Mouse (Mus musculus) left cerebral cortex, postnatal 25 days (tissue): ENCODE results near the gene Opcml. TPM values are rescaled to one million over a fixed set of nuclear protein-coding genes. Genes with fewer than 3 reads are reported as not detected.
A peak's percentile ranks its signal among the peaks of the same experiment; 100 is the strongest.

ENCODE experiments used
- DNase-seq, 2 experiments: peaks; one replicate each; pipeline ENCODE4 v3.0.0; 2022; ENCODE audit warnings: low spot score in 2 of 2, mixed read lengths in 1 of 2
- intact Hi-C: fragments of 180-260 bp; cut with DNase I; formaldehyde crosslinking; loops from one replicate; pipeline ENCODE4 v1.15.1; 2025
- total RNA-seq, 2 experiments: library from RNA; stranded (reverse); gene quantifications; 2 replicates each; pipeline ENCODE4 v1.2.3; 2021

Opcml gene
- total RNA-seq, 2 experiments from 2014 or later: 272 to 283 TPM

DNA sequence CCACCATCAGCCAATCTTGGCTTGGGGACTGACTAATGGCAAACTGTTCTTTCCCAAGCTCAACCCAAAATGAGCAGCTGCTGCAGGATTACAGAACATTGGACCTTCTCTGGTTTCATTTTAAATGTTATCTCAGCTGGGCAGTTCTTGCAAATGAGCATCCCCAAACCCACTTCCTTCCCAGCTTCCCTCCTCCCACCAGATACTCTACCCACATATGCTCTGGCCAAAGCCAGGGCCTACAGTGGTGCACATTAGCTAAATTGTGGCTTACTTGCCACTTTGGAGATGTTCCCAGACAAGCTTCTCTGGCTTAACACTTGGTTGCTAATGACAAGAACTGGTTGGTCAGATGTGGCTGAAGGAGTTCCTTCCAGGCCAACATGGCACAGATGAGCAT lies 311.4 kb downstream of the Opcml start:
- no peak for DNase-seq
- intact Hi-C loops: no loop called here

DNA sequence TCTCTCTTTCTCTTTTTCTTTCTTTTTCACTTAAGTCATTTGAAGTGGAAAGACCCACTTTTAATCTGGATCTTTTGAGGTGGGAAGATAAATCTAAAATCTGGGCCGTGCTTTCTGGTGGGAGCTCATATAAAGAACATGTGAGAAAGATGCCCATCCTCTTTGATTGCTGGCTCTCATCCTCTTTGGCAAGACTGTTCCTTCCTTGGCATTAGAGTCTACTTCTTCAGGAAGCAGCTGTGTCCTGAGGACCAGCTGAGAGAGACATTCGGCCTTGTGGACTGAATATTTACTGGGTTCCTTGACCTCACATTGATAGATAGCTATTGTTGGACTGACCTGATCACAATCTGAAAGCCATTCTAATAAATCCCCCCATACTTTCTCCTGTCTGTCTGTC lies 331.3 kb downstream of the Opcml start:
- no peak for DNase-seq
- intact Hi-C loops: no loop called here

DNA sequence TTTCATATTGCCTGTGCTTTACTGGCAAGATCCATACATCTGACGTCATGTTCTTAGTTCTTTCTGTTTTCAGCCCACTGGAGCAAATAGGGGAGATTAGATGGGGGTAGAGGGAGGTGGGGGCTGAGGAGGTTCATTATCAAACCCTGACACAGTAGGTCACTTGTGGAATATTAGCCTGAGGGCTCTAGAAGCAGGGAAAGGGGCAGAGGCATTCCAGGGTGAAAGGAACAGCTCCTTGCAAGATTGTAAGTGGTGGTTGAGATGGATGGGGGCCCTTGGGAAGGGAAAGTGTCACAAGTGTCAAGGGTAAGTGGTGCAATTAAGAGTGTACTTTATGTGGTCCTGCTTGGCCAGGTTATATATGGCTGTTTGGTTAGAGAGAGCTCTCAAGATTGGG lies 338.2 kb downstream of the Opcml start:
- intact Hi-C loops: no loop called here

DNA sequence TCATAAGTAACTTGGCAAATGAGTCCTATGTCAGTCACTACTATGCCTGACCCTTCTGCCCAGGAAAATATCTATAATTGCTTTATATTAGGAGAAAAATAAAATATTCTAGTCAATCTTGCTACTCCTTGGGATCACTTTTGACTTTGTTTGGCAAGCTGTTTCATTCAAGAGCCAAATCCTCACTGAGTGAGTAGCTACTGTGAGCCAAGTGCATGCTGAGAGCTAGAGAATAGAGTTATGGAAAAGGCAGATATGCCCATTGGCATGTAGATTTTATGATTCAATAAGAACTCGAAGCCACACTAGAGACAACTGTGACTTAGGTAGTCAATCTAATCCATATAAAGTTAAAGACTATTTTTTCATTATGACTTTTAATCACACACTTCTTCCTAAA lies 340.9 kb downstream of the Opcml start:
- intact Hi-C loops: no loop called here

More for the DNA sequence above, 338.2 kb downstream of the Opcml start:
- DNase-seq: no peak

DNA sequence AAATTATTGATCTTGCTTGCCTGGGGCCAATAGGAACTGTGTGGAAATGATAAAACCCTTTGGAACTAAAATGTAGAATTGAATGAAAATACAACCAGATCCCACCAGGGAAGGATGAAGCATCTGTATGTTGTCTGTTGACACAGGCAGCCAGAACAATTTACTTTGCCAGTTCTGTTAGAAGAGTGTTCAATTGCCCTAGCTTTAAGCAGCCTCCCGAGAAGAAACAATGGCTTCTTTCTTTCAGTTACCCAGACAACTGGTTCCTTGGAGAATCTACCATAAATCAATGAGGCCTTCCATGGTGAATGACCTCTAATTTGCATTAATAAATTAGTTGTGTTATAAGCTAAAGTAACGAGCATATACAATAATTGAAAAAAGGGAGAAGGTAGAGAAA lies 346.0 kb downstream of the Opcml start:
- no peak for DNase-seq
- intact Hi-C loops: no loop called here

More for the DNA sequence above, 340.9 kb downstream of the Opcml start:
- no peak for DNase-seq

DNA sequence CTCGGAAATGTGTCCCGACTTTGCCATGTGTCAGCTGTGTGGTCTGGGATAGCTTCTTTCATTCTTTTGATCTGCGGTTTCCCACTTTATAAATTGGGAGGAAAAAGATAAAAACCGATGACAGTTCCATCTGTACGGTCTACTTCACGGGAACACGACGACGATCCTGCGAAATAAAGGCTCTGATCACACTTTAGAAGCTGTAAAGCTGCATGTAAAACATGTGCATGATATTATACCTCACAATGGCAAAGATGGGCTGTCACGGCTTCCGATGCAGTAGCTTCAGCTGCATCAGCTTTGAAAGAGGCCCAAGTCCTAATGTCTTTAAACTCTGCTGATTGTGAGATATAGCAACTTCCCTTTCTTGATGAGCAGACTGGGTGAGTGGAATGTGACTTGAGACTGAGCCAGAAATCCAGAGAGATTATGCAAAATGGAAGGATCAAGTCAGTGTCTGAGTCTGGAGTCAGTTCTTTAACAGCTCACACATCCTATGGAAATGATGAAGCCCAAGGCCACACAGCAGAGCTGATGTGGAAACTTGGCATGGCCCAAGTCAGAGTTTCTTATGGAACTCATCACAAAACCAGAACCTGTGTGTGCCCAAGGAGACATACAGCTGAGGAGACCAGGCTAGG lies 349.5 kb downstream of the Opcml start:
- intact Hi-C loops: no loop called here

DNA sequence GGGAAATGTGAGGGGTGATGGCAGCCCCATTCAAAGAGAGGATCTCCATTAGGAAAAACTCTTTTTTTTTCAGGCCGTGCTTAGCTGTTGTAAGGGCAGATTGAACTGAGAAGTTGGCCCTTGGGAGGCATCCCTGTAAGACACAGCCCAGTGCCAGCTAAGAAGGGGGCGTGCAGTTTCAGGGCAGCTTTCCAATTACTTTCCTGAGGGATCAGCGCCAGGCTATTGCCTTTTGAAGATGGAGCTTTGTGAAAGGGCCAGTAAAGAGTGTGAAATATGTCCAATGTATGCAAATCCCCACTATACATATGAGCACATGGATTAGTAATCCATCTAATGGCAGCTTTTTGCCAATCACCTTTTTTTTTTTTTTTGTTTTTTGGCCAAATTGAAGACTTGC lies 358.9 kb downstream of the Opcml start:
- intact Hi-C loops: no loop called here

More for the DNA sequence above, 349.5 kb downstream of the Opcml start:
- DNase-seq: peak in 1 of 2 experiments; percentile 47

DNA sequence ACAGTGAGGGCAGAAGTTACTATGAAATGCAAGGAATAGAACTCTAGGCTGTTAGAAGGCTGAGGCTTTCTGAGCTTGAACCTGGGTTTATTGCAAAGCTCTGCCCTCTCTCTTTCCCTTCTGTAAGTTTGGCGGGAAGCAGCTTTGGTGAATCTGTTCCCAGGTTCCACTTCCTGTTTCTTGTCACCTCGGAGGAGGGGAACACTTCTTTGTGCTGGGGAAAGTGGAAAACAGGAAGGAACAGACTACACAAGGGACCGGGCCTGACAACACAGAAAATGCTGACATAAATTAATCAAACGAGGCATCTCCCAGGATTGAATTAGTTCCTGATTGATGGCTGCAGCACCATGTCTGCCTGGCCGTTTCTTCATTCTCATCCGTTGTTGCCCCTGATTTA lies 363.2 kb downstream of the Opcml start:
- no peak for DNase-seq
- intact Hi-C loops: no loop called here

More for the DNA sequence above, 358.9 kb downstream of the Opcml start:
- peak in 1 of 2 experiments; percentile 40 for DNase-seq

DNA sequence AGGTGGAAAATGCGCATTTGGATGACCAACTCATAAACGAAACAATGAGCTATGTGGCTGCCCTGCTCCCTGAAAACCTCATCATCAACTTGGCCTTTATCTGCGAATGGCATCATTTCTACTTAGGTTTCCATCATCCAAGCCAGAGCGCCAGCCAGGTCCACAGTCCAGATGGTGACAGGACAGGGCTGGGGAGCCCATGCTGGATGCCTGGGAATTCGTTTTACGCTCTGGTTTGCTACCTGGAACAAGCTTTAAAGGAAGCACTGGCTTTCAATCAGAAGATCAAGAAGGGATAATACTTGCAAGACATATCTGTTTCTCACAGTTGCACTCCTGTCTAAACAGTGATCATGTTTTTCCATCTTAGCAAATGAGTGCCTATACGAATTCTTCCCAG lies 366.5 kb downstream of the Opcml start:
- intact Hi-C loops: no loop called here
- no peak for DNase-seq

DNA sequence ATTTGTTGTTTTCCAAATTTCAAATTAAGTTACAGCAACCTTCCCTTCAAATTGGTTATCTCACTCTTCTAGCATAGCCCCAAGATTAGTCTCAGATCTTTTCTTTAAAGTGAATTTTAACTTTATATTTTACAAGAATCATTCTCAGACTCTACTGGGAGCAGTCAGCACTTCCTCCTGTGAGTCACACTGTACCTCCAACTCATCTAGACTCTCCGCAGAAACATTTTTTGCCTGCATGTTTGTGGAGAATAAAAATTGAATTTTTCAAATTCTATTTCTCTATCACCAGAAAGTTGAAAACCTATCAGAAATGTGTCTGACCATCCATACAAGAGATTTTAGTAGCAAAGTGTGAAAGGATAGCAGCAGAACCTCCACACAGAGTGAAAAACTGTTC lies 370.4 kb downstream of the Opcml start:
- peak in 1 of 2 experiments; percentile 70 for DNase-seq
- intact Hi-C loops: loop anchor here (10.0 kb wide), 1 partner anchor 366 kb away; the partner anchor contains the start of gene Opcml

DNA sequence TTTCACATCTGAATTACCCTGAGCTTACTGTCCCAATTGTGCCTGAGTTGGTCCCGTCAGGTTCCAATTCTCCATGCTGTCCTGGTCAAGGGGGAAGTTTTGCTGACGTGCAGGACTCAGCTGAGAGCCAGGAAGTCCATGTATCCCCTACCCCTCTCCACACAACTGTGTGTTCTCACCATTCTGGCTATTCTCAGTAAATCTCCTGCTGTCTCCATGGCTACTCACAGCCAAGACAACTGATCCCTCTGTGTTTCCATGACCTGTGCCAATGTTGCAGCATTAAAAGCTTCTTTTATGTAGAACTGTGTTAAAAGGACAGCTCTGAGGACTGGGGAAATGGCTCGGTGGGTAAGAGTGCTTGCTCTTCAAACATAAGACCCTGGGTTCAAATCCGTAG lies 373.4 kb downstream of the Opcml start:
- DNase-seq: no peak
- intact Hi-C loops: loop anchor here (10.0 kb wide), 1 partner anchor 369 kb away; the partner anchor contains the start of gene Opcml

DNA sequence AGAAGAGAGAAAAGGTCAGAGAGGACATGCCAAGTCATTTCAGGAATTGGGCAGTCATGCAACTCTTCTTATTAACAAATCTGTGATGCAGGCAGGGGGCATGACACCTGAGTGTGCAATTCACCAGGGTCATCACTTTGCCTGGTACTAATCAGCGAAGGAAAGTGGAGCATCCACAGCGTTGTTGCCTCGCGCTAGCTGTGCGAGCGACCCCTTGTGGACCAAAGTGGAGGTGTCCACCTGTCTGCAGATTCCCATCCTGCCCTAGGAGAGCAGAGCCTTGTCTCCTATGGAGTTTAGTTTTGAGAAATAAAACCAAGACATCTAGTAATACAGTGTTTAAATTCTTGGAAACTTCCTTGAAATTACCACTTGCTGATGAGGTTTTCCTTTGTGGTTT lies 381.3 kb downstream of the Opcml start:
- intact Hi-C loops: no loop called here
- DNase-seq: peak; percentile 28 to 62

DNA sequence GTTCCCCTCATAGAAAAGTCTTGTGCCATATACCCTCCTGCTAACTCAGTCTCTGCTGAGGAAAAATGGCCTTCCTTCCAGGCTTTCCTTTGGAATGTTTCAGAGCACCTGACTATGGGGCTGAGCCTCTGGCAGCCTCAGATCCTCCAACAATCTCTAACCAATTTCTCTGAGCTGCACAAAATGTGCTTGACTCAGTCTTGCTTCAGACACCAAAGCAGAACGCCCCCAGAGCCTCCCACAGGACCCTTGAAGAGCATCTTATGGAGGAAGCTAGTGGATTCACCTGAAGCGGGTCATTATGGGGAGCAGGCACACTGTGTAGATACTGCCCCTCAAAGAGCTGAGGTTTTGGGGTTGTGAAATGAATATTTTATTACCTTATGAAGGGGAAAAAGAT lies 386.5 kb downstream of the Opcml start:
- intact Hi-C loops: no loop called here
- peak in 1 of 2 experiments; percentile 47 for DNase-seq

DNA sequence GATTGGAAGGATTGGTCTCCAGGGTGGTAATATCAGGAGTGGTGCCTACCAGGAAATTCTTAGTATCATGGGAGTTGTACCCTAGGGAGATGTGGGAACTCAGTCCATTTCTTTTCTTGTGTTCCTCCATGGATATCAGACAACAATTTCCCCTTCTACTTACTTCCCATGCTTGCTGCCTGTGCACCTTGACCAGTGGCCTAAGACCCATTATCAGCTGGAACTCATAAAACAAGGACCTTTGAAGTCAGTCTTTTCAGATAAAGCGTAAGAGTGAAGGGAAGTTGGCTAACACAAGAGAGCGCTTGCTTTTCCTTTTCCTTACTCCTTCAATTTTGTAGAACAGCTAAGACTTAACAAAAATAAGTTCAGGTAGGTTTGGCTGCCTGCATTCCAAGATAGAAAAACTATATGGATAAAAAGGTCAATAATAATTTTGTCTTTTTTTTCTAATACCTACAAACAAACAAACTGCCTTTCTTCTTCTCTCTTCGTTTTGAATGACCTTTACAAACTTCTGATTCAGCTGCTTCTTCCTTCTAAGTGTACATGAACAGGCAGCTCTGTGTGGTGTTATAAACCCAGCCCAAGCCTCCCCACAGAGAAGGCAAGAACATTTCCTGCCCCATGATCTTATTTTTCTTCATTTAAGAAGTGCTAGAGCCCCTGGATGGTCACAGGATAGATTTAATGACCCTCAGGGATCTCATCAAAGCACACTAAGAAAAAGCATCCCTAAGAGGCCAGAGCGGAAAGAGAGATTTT lies 387.7 kb downstream of the Opcml start:
- no peak for DNase-seq
- intact Hi-C loops: no loop called here

DNA sequence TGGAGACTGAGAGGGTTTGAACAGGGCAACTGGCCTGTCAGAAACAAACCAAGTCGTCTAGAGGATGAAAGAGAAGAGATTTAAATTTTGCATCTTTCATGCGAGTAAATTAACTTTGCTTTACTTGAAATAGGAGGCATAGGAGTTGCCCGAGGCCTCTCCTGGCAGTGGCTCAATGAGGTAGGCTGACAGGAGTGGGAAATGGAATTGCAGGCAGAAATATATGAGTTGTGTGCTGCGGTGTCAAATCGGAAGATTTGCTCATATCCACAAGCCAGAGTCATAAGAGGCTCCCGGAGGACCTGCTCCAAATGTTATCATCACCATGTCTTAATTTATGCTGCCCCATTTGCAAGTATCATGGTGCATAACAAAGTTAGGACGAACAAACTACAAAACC lies 391.3 kb downstream of the Opcml start:
- intact Hi-C loops: no loop called here
- DNase-seq: peak in 1 of 2 experiments; percentile 59

DNA sequence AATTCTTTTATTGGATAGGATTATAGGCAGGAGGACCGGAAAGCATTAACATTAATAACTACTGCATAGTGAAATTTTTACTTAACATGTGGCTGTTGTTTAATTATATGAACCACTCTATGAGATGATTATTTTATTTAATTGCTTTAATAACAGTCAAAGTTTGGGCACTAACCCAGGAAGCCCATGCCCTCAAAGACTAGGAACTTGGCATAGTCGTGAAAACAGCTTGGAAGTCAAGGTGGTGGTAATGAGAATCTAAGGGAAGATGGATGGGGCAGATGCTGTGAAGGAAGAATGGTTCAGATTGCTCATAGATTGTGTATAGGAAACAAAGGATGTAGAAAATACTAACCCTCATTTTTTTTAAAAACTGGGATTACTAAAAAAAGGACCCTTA lies 399.7 kb downstream of the Opcml start:
- intact Hi-C loops: no loop called here
- DNase-seq: no peak

DNA sequence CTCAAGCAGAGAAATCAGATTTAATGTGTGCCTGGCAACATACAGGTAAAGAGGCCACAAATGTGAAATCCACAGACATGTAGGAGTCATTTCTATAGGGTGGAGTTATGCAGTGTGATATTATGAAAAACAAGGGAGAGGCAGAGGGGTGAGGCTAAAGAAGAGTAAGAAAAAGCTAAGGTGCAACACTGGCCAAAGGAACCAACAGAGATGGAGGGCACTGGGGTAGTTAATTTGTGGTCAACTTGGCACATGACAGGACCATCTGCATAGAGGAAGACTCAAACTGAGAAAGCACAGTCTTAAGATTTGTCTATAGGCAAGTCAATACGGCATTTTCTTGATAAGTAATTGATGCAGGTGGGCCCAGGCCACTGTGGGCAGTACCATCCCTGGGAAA lies 400.2 kb downstream of the Opcml start:
- intact Hi-C loops: no loop called here
- no peak for DNase-seq

DNA sequence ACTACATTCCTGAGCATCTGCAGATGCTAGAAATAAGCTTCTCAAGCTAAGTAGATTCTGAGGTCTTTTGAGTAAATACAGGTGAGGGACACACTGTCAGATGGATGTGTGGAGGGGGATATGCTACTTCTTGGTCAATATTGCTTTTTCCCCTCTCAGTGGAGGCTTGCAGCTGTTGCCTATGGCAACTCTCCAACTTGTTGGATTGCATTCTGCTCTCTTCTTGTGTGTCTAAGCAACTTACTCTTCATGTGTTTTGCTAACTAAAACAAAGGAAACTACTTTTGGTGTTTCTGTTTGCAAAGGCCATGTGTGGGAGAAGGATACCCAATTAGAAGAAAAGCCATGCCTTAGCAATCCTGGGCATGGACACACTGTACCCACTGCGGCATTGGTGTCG lies 406.0 kb downstream of the Opcml start:
- DNase-seq: no peak
- intact Hi-C loops: loop anchor here (2.0 kb wide), 1 partner anchor 782 kb away; no protein-coding TSS in a partner anchor

DNA sequence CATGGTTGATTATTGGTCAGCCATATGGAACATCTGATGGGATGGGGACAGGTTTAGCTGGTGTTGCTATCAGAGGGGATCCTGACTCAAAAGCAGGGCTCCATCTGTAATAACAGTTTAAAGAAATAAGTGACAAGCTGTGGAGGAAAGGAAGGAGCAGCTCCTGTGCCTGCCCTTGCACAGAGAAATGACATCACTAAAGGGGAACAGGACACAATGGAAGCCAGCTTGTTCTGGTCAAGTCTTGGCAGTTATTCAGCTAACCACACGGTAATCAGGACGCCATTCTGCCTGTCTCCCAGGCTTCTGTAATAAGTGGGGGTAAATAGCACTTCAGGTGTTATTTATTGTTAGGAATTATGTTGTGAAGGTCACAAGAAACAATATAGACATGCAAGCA lies 406.5 kb downstream of the Opcml start:
- intact Hi-C loops: loop anchor here (2.0 kb wide), 1 partner anchor 782 kb away; no protein-coding TSS in a partner anchor
- DNase-seq: no peak

DNA sequence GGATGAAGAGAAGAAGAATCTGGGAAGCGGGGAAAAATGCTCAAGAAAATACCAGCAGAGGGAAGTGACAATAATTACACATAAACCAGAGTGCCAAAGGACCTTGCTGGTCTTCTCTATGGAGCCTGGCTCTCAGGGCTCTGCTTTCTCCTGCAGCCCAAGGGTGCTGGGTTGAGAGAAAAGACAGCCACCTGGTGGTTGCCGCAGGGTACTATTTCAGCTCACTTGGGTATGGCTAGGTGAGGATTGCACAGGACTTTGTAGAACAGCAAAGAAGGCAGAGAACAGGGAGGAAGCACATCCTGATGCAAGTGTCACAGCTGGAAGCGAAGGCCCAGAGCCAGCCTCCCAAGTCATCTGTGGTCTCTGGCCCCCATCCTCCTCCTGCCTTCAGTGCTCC lies 407.1 kb downstream of the Opcml start:
- DNase-seq: peak; percentile 66 to 80
- intact Hi-C loops: loop anchor here (2.0 kb wide), 1 partner anchor 783 kb away; no protein-coding TSS in a partner anchor
